Mouse (Mus musculus) CD4-positive helper T cell, adult 2 months (primary cell): ENCODE measurements at regions not wholly inside any gene's neighbourhood (a gene's known extent, or its start where the extent isn't known, plus 50 kb on each side); places are given as distances from the start of the nearest gene placed in this dataset.
A peak's percentile ranks its signal among the peaks of the same experiment; 100 is the strongest.

Source experiments
- DNase-seq: peaks from one replicate; pipeline ENCODE4 v3.0.0-alpha.2; 2012; ENCODE audit warnings: low read depth, missing footprints, low spot score

GRCm38 (mm10) chr14:76188105-76188645, 77.5 kb downstream of the Nufip1 start:
- DNase-seq = peak; percentile 49

GRCm38 (mm10) chr14:76195324-76195723, 84.6 kb downstream of the Nufip1 start:
- DNase-seq = no peak

- no peak for DNase-seq
Measured at GRCm38 (mm10) chr14:76197357-76197756, 86.7 kb downstream of the Nufip1 start.

- no peak for DNase-seq
Measured at GRCm38 (mm10) chr14:76198406-76198805, 87.7 kb downstream of the Nufip1 start.

- DNase-seq = no peak
Measured at GRCm38 (mm10) chr14:76202595-76202994, 91.9 kb downstream of the Nufip1 start.

GRCm38 (mm10) chr14:76203135-76203534, 92.4 kb downstream of the Nufip1 start:
- no peak for DNase-seq

- no peak for DNase-seq
Measured at GRCm38 (mm10) chr14:76216446-76217177, 105.9 kb downstream of the Nufip1 start.

GRCm38 (mm10) chr14:76217178-76217500, 106.4 kb downstream of the Nufip1 start:
- DNase-seq = peak; percentile 84

- DNase-seq = no peak
Measured at GRCm38 (mm10) chr14:76217571-76218256, 107.0 kb downstream of the Nufip1 start.

GRCm38 (mm10) chr14:76220952-76221351, 110.3 kb downstream of the Nufip1 start:
- no peak for DNase-seq

- DNase-seq = no peak
Measured at GRCm38 (mm10) chr14:76221617-76222319, 111.1 kb downstream of the Nufip1 start.

GRCm38 (mm10) chr14:76222320-76222626, 111.6 kb downstream of the Nufip1 start:
- no peak for DNase-seq

GRCm38 (mm10) chr14:76223036-76223650, 112.5 kb downstream of the Nufip1 start:
- no peak for DNase-seq

GRCm38 (mm10) chr14:76223903-76224302, 113.2 kb downstream of the Nufip1 start:
- DNase-seq = no peak

GRCm38 (mm10) chr14:76225532-76225931, 114.8 kb downstream of the Nufip1 start:
- DNase-seq = no peak

GRCm38 (mm10) chr14:76226621-76227297, 116.1 kb downstream of the Nufip1 start:
- DNase-seq = no peak

GRCm38 (mm10) chr14:76228968-76229555, 118.4 kb downstream of the Nufip1 start:
- DNase-seq = no peak

GRCm38 (mm10) chr14:76239856-76240493, 129.3 kb downstream of the Nufip1 start:
- DNase-seq = no peak

- DNase-seq = no peak
Measured at GRCm38 (mm10) chr14:76243581-76244337, 133.1 kb downstream of the Nufip1 start.
